Mouse (Mus musculus) Patski (cell line): ENCODE data around the gene Plekhh2. TPM values are rescaled to one million over a fixed set of nuclear protein-coding genes. Genes with fewer than 3 reads are reported as not detected.

Experiments used
- ATAC-seq: fragments of 100-300 bp; one replicate; pipeline ENCODE4 v1.8.0; 2021
- CTCF ChIA-PET: fragments of 350-600 bp; sonication (Branson Sonifier 250); formaldehyde crosslinking; loops from one replicate; lab custom pipeline; 2022; ENCODE audit warnings: inconsistent platforms; lab: Charles Lee
- POLR2A ChIA-PET: fragments of 350-600 bp; sonication (Branson Sonifier 250); formaldehyde crosslinking; loops from one replicate; lab custom pipeline; 2022; ENCODE audit warnings: antibody characterized with exemption, inconsistent platforms; lab: Charles Lee
- DNase-seq: peaks from one replicate; pipeline ENCODE4 v3.0.0-alpha.2; 2011; ENCODE audit warnings: low read depth, low spot score
- H3K27me3 ChIP-seq: fragments of 371-371 bp; one replicate; pipeline ENCODE4 v1.5.1; 2021
- CTCF ChIP-seq: fragments of 100-300 bp; IDR thresholded peaks from one replicate; pipeline ENCODE4 v1.5.1; 2021
- in situ Hi-C: fragments of 300-500 bp; cut with MboI; formaldehyde crosslinking; loops from 3 replicates; pipeline ENCODE4 v1.11.1; 2018; ENCODE audit warnings: low pct_unique_long_range_greater_than_20kb, mixed read lengths
- polyA plus RNA-seq: library from polyadenylated mRNA; unstranded; gene quantifications from one replicate; pipeline ENCODE4 v1.2.3, GENCODE M21; 2021

Plekhh2 gene
- polyA plus RNA-seq, 1 experiment from 2014 or later = 32.0 TPM

DNA sequence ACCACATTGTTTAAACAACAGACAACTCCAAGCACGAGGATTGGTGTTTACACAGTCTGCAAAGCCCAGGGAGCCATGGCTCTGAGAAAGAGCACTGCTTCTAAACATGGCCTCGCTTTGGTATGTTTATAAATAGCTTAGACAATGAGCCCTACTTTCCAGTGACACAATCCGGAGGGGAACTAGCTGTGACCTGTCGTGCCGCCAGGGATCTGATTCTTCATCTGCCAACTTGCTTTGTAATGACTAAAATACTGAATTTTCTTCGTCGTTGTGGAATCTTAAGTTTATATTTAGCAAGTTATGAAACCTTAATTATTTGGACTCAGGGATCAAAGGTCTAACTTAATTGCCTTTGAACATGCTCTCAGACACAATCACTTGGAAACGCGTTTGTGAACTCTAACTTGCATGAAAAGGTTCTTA is 91.5 kb downstream of the Plekhh2 start:
- no peak for ATAC-seq
- no peak for TF ChIP-seq CTCF
- in situ Hi-C loops = no loop called here
- ChIA-PET CTCF (no interaction called here), POLR2A (interaction anchor here (0.6 kb wide), 1 partner anchor 122 kb away, joined by 3 read pairs; no protein-coding TSS in a partner anchor)
- DNase-seq = no peak
- H3K27me3 ChIP-seq = no peaks in the 10 kb centered on the region

DNA sequence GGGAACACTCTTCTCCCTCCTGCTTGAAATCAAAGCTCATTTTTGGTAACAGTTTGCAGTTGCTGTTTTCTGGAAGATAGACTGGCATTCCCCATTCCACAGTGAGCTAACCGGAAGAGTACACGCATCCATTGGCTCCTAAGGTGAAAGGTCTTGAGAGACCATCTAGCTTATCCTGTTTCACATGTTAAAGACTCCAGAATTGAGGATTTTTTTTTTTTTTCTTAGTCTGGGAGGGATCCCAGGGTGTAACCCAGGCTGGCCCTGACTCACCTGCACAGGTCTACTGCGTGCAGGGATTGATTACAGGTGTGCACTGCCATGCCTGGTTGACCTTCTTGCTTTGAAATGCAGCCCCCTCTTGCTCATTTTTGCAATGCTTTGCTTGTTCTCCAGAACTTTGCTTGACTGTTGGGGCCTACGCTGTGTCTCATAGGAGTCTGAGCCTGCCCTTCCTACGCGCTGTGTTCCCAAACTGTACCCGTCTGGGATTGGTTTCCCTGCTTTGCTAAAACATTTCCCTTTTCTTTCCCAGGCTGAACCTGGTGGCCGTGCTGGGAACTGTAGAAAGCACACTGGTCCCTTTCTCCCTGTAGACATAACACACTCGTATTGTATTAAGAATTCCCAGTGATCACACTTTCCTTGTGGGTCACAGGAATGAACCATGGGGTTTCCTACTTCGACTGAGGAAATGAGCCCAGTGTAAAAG is 92.2 kb downstream of the Plekhh2 start:
- in situ Hi-C loops = no loop called here
- CTCF ChIA-PET = no interaction called here
- DNase-seq = no peak
- ATAC-seq = no peak
- TF ChIP-seq CTCF = no peak
- POLR2A ChIA-PET = interaction anchor here (0.6 kb wide), 1 partner anchor 122 kb away, joined by 3 read pairs; no protein-coding TSS in a partner anchor
- H3K27me3 ChIP-seq = no peaks in the 10 kb centered on the region

DNA sequence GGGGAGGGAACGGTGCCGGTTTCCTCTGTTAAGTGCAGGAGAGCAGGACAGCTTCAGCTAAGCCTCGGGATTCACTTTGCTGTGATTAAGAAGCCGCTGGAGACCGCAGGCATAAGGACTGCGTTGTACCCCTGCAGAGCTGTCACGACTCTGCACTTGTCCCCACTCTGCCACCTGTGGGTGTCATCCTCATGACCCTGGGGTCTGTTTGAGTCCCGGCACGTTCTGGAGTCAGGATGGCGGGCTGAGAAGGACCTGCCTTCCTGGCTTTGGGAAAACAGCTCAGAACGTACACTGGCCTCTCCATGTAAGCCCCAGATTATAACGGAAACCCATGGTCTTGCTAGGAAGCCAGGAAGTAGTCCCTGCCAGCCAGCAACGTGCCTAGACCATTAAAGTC is 95.3 kb downstream of the Plekhh2 start:
- no peak for TF ChIP-seq CTCF
- POLR2A ChIA-PET = no interaction called here

DNA sequence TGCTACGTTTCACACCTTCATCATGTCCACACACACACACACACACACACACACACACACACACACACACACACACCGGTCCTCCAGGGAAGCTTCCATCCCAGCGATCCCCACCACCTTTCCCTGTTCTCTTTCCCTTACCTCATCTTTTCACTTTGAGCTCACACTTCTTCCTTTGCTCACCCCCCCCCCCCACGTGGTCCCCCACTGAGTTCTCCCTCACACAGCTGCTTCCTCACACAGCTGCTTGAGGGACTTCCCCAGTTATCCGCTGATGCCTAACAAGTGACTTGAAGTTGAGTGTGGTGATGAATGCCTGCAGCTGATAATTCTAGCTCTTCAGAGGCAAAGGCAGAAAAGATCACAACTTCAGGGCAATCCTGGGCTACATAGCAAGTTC is 95.9 kb downstream of the Plekhh2 start:
- in situ Hi-C loops = no loop called here
- CTCF ChIA-PET = interaction anchor here (1.8 kb wide), 1 partner anchor 8 kb away, joined by 5 read pairs; no protein-coding TSS in a partner anchor
- POLR2A ChIA-PET = no interaction called here
- H3K27me3 ChIP-seq = no peaks in the 10 kb centered on the region
- no peak for DNase-seq
- ATAC-seq = no peak
- TF ChIP-seq CTCF = no peak

More for the DNA sequence above, 95.3 kb downstream of the Plekhh2 start:
- H3K27me3 ChIP-seq = no peaks in the 10 kb centered on the region
- no peak for ATAC-seq
- in situ Hi-C loops = no loop called here
- no peak for DNase-seq
- CTCF ChIA-PET = interaction anchor here (1.8 kb wide), 1 partner anchor 8 kb away, joined by 5 read pairs; no protein-coding TSS in a partner anchor

DNA sequence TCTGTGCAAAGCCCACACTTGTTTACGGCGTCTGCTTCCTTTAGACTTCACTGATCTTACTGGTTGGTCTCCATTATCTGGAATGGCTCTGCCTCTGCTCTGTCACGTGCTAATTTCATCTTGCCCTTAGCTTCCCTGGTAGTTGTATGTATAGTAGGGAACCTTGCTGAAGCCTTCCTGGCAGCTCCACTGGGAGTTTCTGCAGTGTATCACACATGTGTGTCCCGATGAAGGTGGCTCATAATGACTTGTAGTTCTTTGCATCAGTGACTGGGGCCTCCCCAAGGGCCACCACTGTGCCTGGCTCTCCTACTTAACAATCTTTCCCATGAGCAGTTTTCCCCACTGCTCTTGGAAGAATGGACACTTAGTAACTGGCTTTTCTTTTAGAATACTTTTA is 96.9 kb downstream of the Plekhh2 start:
- in situ Hi-C loops = no loop called here
- H3K27me3 ChIP-seq = no peaks in the 10 kb centered on the region
- no peak for ATAC-seq
- CTCF ChIA-PET = interaction anchor here (1.2 kb wide), 1 partner anchor 13 kb away, joined by 3 read pairs; no protein-coding TSS in a partner anchor
- TF ChIP-seq CTCF = no peak
- no peak for DNase-seq
- POLR2A ChIA-PET = interaction anchor here (0.9 kb wide), 1 partner anchor 11 kb away, joined by 4 read pairs; no protein-coding TSS in a partner anchor

DNA sequence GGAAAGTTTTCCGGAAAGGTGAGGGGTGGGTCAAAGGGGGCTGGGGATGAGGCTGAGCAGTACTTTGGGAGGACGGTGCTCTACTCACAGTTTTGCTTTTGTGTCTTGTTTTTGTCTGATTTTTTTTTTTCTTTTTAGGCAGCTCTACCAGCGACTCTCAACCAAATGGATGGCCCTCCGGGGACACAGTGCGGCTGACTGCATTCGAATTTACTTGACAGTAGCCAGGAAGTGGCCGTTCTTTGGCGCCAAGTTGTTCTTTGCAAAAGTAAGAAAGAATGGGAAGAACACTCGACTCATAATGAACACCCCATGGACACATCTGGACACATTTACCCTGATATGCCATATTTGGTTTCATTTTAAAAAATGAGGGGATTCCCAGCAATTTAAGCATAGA is 99.8 kb downstream of the Plekhh2 start:
- DNase-seq (no peak), ATAC-seq (no peak)
- CTCF ChIA-PET = interaction anchor here (1.6 kb wide), 1 partner anchor 11 kb away, joined by 6 read pairs; no protein-coding TSS in a partner anchor
- POLR2A ChIA-PET = interaction anchor here (0.7 kb wide), 1 partner anchor 13 kb away, joined by 4 read pairs; no protein-coding TSS in a partner anchor
- in situ Hi-C loops = no loop called here
- no peak for TF ChIP-seq CTCF
- H3K27me3 ChIP-seq = no peaks in the 10 kb centered on the region

DNA sequence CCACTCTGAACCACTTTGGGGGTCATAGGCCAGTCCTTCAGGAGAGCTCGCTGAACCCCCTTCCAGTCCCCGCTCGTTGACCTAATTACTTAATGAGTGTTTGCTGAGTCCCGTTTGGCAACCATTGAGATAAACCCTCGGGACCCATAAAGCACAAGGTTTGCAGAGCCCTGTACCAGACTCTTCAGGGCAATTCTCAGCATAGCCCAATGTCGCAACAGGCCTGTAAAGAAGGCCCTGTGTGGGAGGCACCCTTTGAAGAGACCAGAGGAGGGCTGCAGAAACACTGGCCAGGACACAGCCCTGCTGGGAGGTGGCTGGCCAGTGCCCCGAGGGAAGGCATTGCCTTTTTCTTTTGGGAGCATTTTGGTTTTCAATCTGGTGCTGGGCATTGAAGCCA is 100.3 kb downstream of the Plekhh2 start:
- H3K27me3 ChIP-seq = no peaks in the 10 kb centered on the region
- DNase-seq = no peak
- POLR2A ChIA-PET = no interaction called here
- CTCF ChIA-PET = no interaction called here
- in situ Hi-C loops = no loop called here
- TF ChIP-seq CTCF = no peak
- ATAC-seq = no peak

DNA sequence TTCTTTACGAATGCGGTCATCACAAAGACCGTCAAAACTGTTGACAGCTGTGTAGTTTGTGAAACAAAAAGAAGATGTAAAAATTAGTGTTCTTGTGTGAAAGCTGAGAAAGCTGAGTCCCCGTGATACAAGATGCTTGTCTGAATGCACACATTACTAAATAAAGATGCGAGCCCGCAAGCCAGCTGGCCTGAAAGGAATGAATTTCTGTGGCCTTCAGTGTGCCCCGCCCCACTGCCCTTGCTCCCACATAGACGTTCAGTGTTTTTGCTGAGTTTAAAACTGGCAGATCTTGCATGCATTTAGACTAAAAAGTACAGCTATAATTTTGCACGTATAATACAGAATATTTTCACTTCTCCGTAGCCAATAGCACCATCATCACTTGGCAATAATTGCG is 104.1 kb downstream of the Plekhh2 start:
- H3K27me3 ChIP-seq = no peaks in the 10 kb centered on the region
- no peak for DNase-seq
- POLR2A ChIA-PET = interaction anchor here (0.6 kb wide), 1 partner anchor 10 kb away, joined by 3 read pairs; no protein-coding TSS in a partner anchor
- no peak for ATAC-seq
- CTCF ChIA-PET = interaction anchor here (0.7 to 1.8 kb wide), 3 partner anchors 9 to 15 kb away, joined by 3 to 5 read pairs (median 5); no protein-coding TSS in a partner anchor
- TF ChIP-seq CTCF = no peak
- in situ Hi-C loops = no loop called here

DNA sequence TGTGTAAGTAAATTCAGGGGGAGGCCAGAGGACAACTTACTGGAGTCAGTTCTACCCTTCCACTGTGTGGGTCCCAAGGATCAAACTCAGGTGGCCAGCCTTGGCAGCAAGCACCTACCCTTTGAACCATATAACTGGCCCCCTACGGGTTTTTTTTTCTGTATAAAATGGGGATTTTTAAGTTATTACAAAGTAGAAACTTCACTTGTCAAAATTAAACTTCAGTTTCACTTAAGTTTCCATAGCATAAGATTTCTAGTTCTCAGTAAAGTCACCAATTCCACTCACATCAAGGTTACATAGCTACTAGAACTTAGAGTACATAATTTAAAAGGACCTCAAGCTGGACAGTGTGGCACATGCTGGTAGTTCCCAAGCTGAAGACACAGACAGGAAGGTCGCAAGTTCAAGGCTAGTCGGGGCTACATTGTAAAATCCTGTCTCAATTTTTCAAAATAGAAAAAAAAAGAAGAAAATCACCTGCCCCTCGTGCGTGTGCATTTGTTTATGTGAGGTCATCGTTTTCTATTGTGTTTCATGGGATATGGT is 104.9 kb downstream of the Plekhh2 start:
- ATAC-seq (no peak), DNase-seq (no peak)
- CTCF ChIA-PET = interaction anchor here (0.7 kb wide), 1 partner anchor 14 kb away, joined by 3 read pairs; no protein-coding TSS in a partner anchor
- in situ Hi-C loops = no loop called here
- no peaks in the 10 kb centered on the region for H3K27me3 ChIP-seq
- POLR2A ChIA-PET = interaction anchor here (1.3 kb wide), 1 partner anchor 11 kb away, joined by 4 read pairs; no protein-coding TSS in a partner anchor
- TF ChIP-seq CTCF = no peak

DNA sequence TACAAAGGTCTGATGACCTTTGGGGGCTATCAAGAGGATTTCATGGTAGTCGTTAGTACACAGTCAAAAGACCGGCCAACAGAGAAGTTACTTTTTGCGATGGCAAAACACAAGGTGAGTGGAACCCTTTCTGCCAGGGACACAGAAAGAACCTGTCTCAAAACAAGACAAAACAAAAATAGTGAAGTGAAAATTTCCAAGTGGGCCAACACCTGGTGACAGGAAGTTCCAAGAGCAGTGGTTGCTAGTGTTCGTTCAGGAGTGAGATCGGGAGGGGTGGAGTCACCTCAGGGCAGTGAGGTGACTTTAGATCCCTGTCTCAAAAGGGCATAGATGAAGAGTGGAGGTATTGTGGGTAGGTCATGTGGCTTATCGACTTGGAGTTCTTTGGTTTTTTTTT is 106.3 kb downstream of the Plekhh2 start:
- POLR2A ChIA-PET = interaction anchor here (1.0 kb wide), 1 partner anchor 37 kb away, joined by 5 read pairs; no protein-coding TSS in a partner anchor
- CTCF ChIA-PET = no interaction called here
- DNase-seq (no peak), ATAC-seq (no peak)
- in situ Hi-C loops = no loop called here
- H3K27me3 ChIP-seq = no peaks in the 10 kb centered on the region
- no peak for TF ChIP-seq CTCF
